Mouse (Mus musculus): ENCODE measurements at regions not wholly inside any gene's neighbourhood (a gene's known extent, or its start where the extent isn't known, plus 50 kb on each side); places are given as distances from the start of the nearest gene placed in this dataset.

GRCm38 (mm10) chr10:98514836-98515235, 399.4 kb upstream of the Atp2b1 start:
- ChIA-PET POLR2A (no interaction called here), CTCF (no interaction called here)
- DNase-seq (ENCODE audit: low read depth, low spot score) (no peak), ATAC-seq (no peak)
- in situ Hi-C loops (cut with MboI; ENCODE audit: low pct_unique_long_range_greater_than_20kb), result no loop called here
- no peaks in the 10 kb centered on the region for H3K27me3 ChIP-seq
- TF ChIP-seq CTCF (IDR thresholded peaks at IDR 0.05), result no peak

GRCm38 (mm10) chr10:98517609-98518008, 396.6 kb upstream of the Atp2b1 start:
- no peak for DNase-seq (ENCODE audit: low read depth, low spot score)

GRCm38 (mm10) chr10:98529565-98529964, 384.6 kb upstream of the Atp2b1 start:
- in situ Hi-C loops (cut with MboI; ENCODE audit: low pct_unique_long_range_greater_than_20kb), result no loop called here
- TF ChIP-seq CTCF (IDR thresholded peaks at IDR 0.05), result no peak
- no peaks in the 10 kb centered on the region for H3K27me3 ChIP-seq
- DNase-seq (ENCODE audit: low read depth, low spot score), result no peak
- POLR2A ChIA-PET, result no interaction called here
- no peak for ATAC-seq
- CTCF ChIA-PET, result no interaction called here

More at GRCm38 (mm10) chr10:98517609-98518008, 396.6 kb upstream of the Atp2b1 start:
- ChIA-PET POLR2A (no interaction called here), CTCF (no interaction called here)
- ATAC-seq, result no peak
- no peaks in the 10 kb centered on the region for H3K27me3 ChIP-seq
- in situ Hi-C loops (cut with MboI; ENCODE audit: low pct_unique_long_range_greater_than_20kb), result no loop called here
- TF ChIP-seq CTCF (IDR thresholded peaks at IDR 0.05), result no peak

- DNase-seq (ENCODE audit: low read depth, low spot score) (no peak), ATAC-seq (no peak)
- POLR2A ChIA-PET, result no interaction called here
- in situ Hi-C loops (cut with MboI; ENCODE audit: low pct_unique_long_range_greater_than_20kb), result no loop called here
- H3K27me3 ChIP-seq, result no peaks in the 10 kb centered on the region
- CTCF ChIA-PET, result no interaction called here
- no peak for TF ChIP-seq CTCF (IDR thresholded peaks at IDR 0.05)
Observed at GRCm38 (mm10) chr10:98531425-98531824, 382.8 kb upstream of the Atp2b1 start.

- ChIA-PET CTCF (no interaction called here), POLR2A (no interaction called here)
- DNase-seq (ENCODE audit: low read depth, low spot score) (no peak), ATAC-seq (no peak)
- no peaks in the 10 kb centered on the region for H3K27me3 ChIP-seq
- TF ChIP-seq CTCF (IDR thresholded peaks at IDR 0.05), result no peak
- in situ Hi-C loops (cut with MboI; ENCODE audit: low pct_unique_long_range_greater_than_20kb), result no loop called here
Observed at GRCm38 (mm10) chr10:98538706-98539105, 375.5 kb upstream of the Atp2b1 start.

- TF ChIP-seq CTCF (IDR thresholded peaks at IDR 0.05), result no peak
- ChIA-PET POLR2A (no interaction called here), CTCF (interaction anchor here (1.1 kb wide), 1 partner anchor 37 kb away, joined by 3 read pairs; no protein-coding TSS in a partner anchor)
- DNase-seq (ENCODE audit: low read depth, low spot score) (no peak), ATAC-seq (no peak)
- in situ Hi-C loops (cut with MboI; ENCODE audit: low pct_unique_long_range_greater_than_20kb), result no loop called here
- H3K27me3 ChIP-seq, result no peaks in the 10 kb centered on the region
Observed at GRCm38 (mm10) chr10:98541062-98541461, 373.1 kb upstream of the Atp2b1 start.

- POLR2A ChIA-PET, result no interaction called here
- no peak for ATAC-seq
- DNase-seq (ENCODE audit: low read depth, low spot score), result no peak
- no peaks in the 10 kb centered on the region for H3K27me3 ChIP-seq
- CTCF ChIA-PET, result interaction anchor here (1.1 kb wide), 1 partner anchor 38 kb away, joined by 3 read pairs; no protein-coding TSS in a partner anchor
- in situ Hi-C loops (cut with MboI; ENCODE audit: low pct_unique_long_range_greater_than_20kb), result no loop called here
- TF ChIP-seq CTCF (IDR thresholded peaks at IDR 0.05), result no peak
Observed at GRCm38 (mm10) chr10:98542072-98542471, 372.1 kb upstream of the Atp2b1 start.

- ATAC-seq (peak; percentile 54), DNase-seq (ENCODE audit: low read depth, low spot score) (peak; percentile 17)
- in situ Hi-C loops (cut with MboI; ENCODE audit: low pct_unique_long_range_greater_than_20kb), result no loop called here
- H3K27me3 ChIP-seq, result no peaks in the 10 kb centered on the region
- POLR2A ChIA-PET, result interaction anchor here (0.7 kb wide), 1 partner anchor 303 kb away, joined by 3 read pairs; no protein-coding TSS in a partner anchor
- CTCF ChIA-PET, result no interaction called here
- no peak for TF ChIP-seq CTCF (IDR thresholded peaks at IDR 0.05)
Observed at GRCm38 (mm10) chr10:98543253-98543997, 370.8 kb upstream of the Atp2b1 start.

- CTCF ChIA-PET, result no interaction called here
- no peaks in the 10 kb centered on the region for H3K27me3 ChIP-seq
- in situ Hi-C loops (cut with MboI; ENCODE audit: low pct_unique_long_range_greater_than_20kb), result no loop called here
- POLR2A ChIA-PET, result interaction anchor here (0.7 kb wide), 1 partner anchor 302 kb away, joined by 3 read pairs; no protein-coding TSS in a partner anchor
- ATAC-seq (no peak), DNase-seq (ENCODE audit: low read depth, low spot score) (no peak)
- TF ChIP-seq CTCF (IDR thresholded peaks at IDR 0.05), result no peak
Observed at GRCm38 (mm10) chr10:98543998-98544349, 370.2 kb upstream of the Atp2b1 start.

- no peak for TF ChIP-seq CTCF (IDR thresholded peaks at IDR 0.05)
- in situ Hi-C loops (cut with MboI; ENCODE audit: low pct_unique_long_range_greater_than_20kb), result no loop called here
- DNase-seq (ENCODE audit: low read depth, low spot score), result no peak
- ATAC-seq, result no peak
- H3K27me3 ChIP-seq, result no peaks in the 10 kb centered on the region
- ChIA-PET POLR2A (no interaction called here), CTCF (no interaction called here)
Observed at GRCm38 (mm10) chr10:98554575-98554974, 359.6 kb upstream of the Atp2b1 start.

- no peak for ATAC-seq
- TF ChIP-seq CTCF (IDR thresholded peaks at IDR 0.05), result no peak
- no peak for DNase-seq (ENCODE audit: low read depth, low spot score)
- no peaks in the 10 kb centered on the region for H3K27me3 ChIP-seq
- ChIA-PET CTCF (no interaction called here), POLR2A (no interaction called here)
- in situ Hi-C loops (cut with MboI; ENCODE audit: low pct_unique_long_range_greater_than_20kb), result no loop called here
Observed at GRCm38 (mm10) chr10:98557470-98558060, 356.6 kb upstream of the Atp2b1 start.
